Mouse (Mus musculus) ES-E14 (cell line): ENCODE results near the gene Aldh9a1.

ENCODE experiments used
- CHD2 ChIP-seq: IDR thresholded peaks from 2 replicates; pipeline ENCODE4 v1.6.1; 2014; ENCODE audit warnings: mild to moderate bottlenecking, low read depth, low read length, inconsistent platforms
- HCFC1 ChIP-seq: IDR thresholded peaks from 2 replicates; pipeline ENCODE4 v1.6.1; 2012; ENCODE audit warnings: low read length, inconsistent platforms, borderline replicate concordance; ENCODE audit not compliant: insufficient read depth
- MAFK ChIP-seq: IDR thresholded peaks from 2 replicates; pipeline ENCODE4 v1.6.1; 2014; ENCODE audit warnings: mild to moderate bottlenecking, low read depth, low read length, inconsistent platforms; ENCODE audit not compliant: insufficient read depth

GRCm38 (mm10) chr1:167328776-167329175, 21.0 kb upstream of the Aldh9a1 start:
- no peak for TF ChIP-seq MAFK
- TF ChIP-seq CHD2: no peak
- no peak for TF ChIP-seq HCFC1
